Mouse (Mus musculus) lung, postnatal 10 days (tissue): ENCODE results near the gene Vps13d.

Source experiments
- DNase-seq: peaks from one replicate; pipeline ENCODE4 v3.0.0; 2021

Vps13d gene

GRCm38 (mm10) chr4:145033392-145033791 lies 161.4 kb downstream of the Vps13d start:
- DNase-seq: no peak

- no peak for DNase-seq
Observed at GRCm38 (mm10) chr4:145032637-145033036, 162.2 kb downstream of the Vps13d start.

- DNase-seq: no peak
Observed at GRCm38 (mm10) chr4:145031510-145031909, 163.3 kb downstream of the Vps13d start.

GRCm38 (mm10) chr4:145026449-145026851 lies 168.4 kb downstream of the Vps13d start:
- peak; percentile 68 for DNase-seq

GRCm38 (mm10) chr4:145025409-145025762 lies 169.4 kb downstream of the Vps13d start:
- peak; percentile 25 for DNase-seq

GRCm38 (mm10) chr4:145024694-145025408 lies 170.0 kb downstream of the Vps13d start:
- DNase-seq: peak; percentile 76

- peak; percentile 38 for DNase-seq
Observed at GRCm38 (mm10) chr4:145023911-145024310, 170.9 kb downstream of the Vps13d start.

GRCm38 (mm10) chr4:145022815-145023214 lies 172.0 kb downstream of the Vps13d start:
- DNase-seq: no peak

- no peak for DNase-seq
Observed at GRCm38 (mm10) chr4:145022211-145022610, 172.6 kb downstream of the Vps13d start.

- no peak for DNase-seq
Observed at GRCm38 (mm10) chr4:145020383-145020782, 174.4 kb downstream of the Vps13d start.

- DNase-seq: no peak
Observed at GRCm38 (mm10) chr4:145019121-145019714, 175.6 kb downstream of the Vps13d start.

GRCm38 (mm10) chr4:145017745-145018144 lies 177.1 kb downstream of the Vps13d start:
- peak; percentile 85 for DNase-seq

GRCm38 (mm10) chr4:145016669-145017068 lies 178.1 kb downstream of the Vps13d start:
- DNase-seq: no peak

- no peak for DNase-seq
Observed at GRCm38 (mm10) chr4:145014632-145014960, 180.2 kb downstream of the Vps13d start.

GRCm38 (mm10) chr4:145013760-145014631 lies 180.8 kb downstream of the Vps13d start:
- no peak for DNase-seq

- DNase-seq: peak; percentile 28
Observed at GRCm38 (mm10) chr4:145013187-145013586, 181.6 kb downstream of the Vps13d start.

- no peak for DNase-seq
Observed at GRCm38 (mm10) chr4:145011156-145011555, 183.6 kb downstream of the Vps13d start.

- no peak for DNase-seq
Observed at GRCm38 (mm10) chr4:145009934-145010333, 184.9 kb downstream of the Vps13d start.

- peak; percentile 32 for DNase-seq
Observed at GRCm38 (mm10) chr4:145009437-145009836, 185.4 kb downstream of the Vps13d start.

GRCm38 (mm10) chr4:145005943-145006545 lies 188.8 kb downstream of the Vps13d start:
- no peak for DNase-seq

- DNase-seq: peak; percentile 39
Observed at GRCm38 (mm10) chr4:145004176-145004575, 190.6 kb downstream of the Vps13d start.

- DNase-seq: no peak
Observed at GRCm38 (mm10) chr4:145002733-145003132, 192.1 kb downstream of the Vps13d start.

- peak; percentile 81 for DNase-seq
Observed at GRCm38 (mm10) chr4:144999903-145000382, 194.9 kb downstream of the Vps13d start.
